Mouse (Mus musculus): ENCODE results near the gene Isoc2a.

GRCm38 (mm10) chr7:4837639-4838038, 39.3 kb upstream of the Isoc2a start:
- TF ChIP-seq CTCF (IDR thresholded peaks at IDR 0.05; ENCODE audit: control insufficient read depth, insufficient read depth, low read length) (no peak), POLR2A (IDR thresholded peaks at IDR 0.05; ENCODE audit: borderline replicate concordance, control insufficient read depth, low read depth, low read length) (no peak)

Data from bone marrow, adult 2 months (tissue).